Mouse (Mus musculus) heart, embryonic 15.5 days (tissue): ENCODE data around the gene Pmvk. TPM values are rescaled to one million over a fixed set of nuclear protein-coding genes. Genes with fewer than 3 reads are reported as not detected.

Source experiments
- ATAC-seq: fragments of 200-750 bp; cut with Nextera tagmentation; replicated peaks from 2 replicates; pipeline ENCODE4 v1.8.0; 2017; ENCODE audit warnings: low read depth, moderate TSS enrichment; ENCODE audit not compliant: insufficient number of reproducible peaks, insufficient read depth, low FRiP score
- H3K27ac ChIP-seq: fragments of 300-500 bp; sonication (generic); 2 replicates; pipeline ENCODE4 v1.5.1; 2015; ENCODE audit warnings: mild to moderate bottlenecking, inconsistent platforms
- H3K27me3 ChIP-seq: fragments of 300-500 bp; sonication (generic); 2 replicates; pipeline ENCODE4 v1.6.1; 2015; ENCODE audit warnings: inconsistent platforms
- H3K36me3 ChIP-seq: fragments of 300-500 bp; sonication (generic); 2 replicates; pipeline ENCODE4 v1.6.1; 2015; ENCODE audit warnings: mild to moderate bottlenecking, inconsistent platforms
- H3K4me1 ChIP-seq: fragments of 300-500 bp; sonication (generic); replicated peaks from 2 replicates; pipeline ENCODE4 v1.6.1; 2015; ENCODE audit warnings: inconsistent platforms
- H3K4me2 ChIP-seq: fragments of 300-500 bp; sonication (generic); 2 replicates; pipeline ENCODE4 v1.6.1; 2015; ENCODE audit warnings: inconsistent platforms, mild to moderate bottlenecking, moderate library complexity
- H3K4me3 ChIP-seq: fragments of 300-500 bp; sonication (generic); 2 replicates; pipeline ENCODE4 v1.5.1; 2015; ENCODE audit warnings: mild to moderate bottlenecking, inconsistent platforms
- H3K9ac ChIP-seq: fragments of 300-500 bp; sonication (generic); 2 replicates; pipeline ENCODE4 v1.6.1; 2015; ENCODE audit warnings: mild to moderate bottlenecking, inconsistent platforms
- H3K9me3 ChIP-seq: fragments of 300-500 bp; sonication (generic); replicated peaks from 2 replicates; pipeline ENCODE4 v1.6.1; 2016; ENCODE audit warnings: inconsistent platforms
- whole genome bisulfite sequencing: fragments of 180-500 bp; shearing (Covaris S2); methylation state at CpG from one replicate; pipeline ENCODE4 v1.1.7; 2015; ENCODE audit warnings: mixed read lengths; 5-methylcytosine and 5-hydroxymethylcytosine counted together
- polyA plus RNA-seq: library from polyadenylated mRNA; unstranded; fragments of >200 nt; fragmentation: Nextera tagmentation; extraction: Ambion mirVana; gene quantifications from 2 replicates; pipeline ENCODE4 v1.2.1, GENCODE M21; 2015

Gene Pmvk
- polyA plus RNA-seq, 1 experiment from 2014 or later, result 47.2 TPM

GRCm38 (mm10) chr3:89430171-89431159 lies 23.9 kb upstream of the Pmvk start, which contains the start of gene Pygo2:
TSS of gene Pygo2 (plus strand) at chr3:89430214.
- H3K4me3 ChIP-seq, result peak within 1 kb of the TSS; percentile 92

GRCm38 (mm10) chr3:89432606-89433005 lies 21.7 kb upstream of the Pmvk start:
- Histone ChIP-seq H3K27ac (no peak overlapping the region), H3K27me3 (no peaks in the 10 kb centered on the region), H3K4me3 (no peak overlapping the region), H3K9ac (no peak overlapping the region), H3K36me3 (peaks cover 31% of the 10 kb centered on the region), H3K4me2 (no peak overlapping the region), H3K9me3 (no peaks in the 10 kb centered on the region), H3K4me1 (peaks cover 34% of the 10 kb centered on the region)
- WGBS, result 92% methylated on average over 8 of the region's 8 CpGs
- no peak for ATAC-seq

More at GRCm38 (mm10) chr3:89430171-89431159, 23.9 kb upstream of the Pmvk start, which contains the start of gene Pygo2:
- Histone ChIP-seq H3K4me1 (peaks cover 24% of the 10 kb centered on the region), H3K4me2 (peak within 1 kb of the TSS; percentile 85), H3K36me3 (peaks cover 46% of the 10 kb centered on the region), H3K9me3 (no peaks in the 10 kb centered on the region), H3K27ac (peak within 1 kb of the TSS; percentile 90), H3K9ac (peak within 1 kb of the TSS; percentile 93), H3K27me3 (no peaks in the 10 kb centered on the region)
- peak; percentile 96 for ATAC-seq
- WGBS, result 2% methylated on average over 68 of the region's 68 CpGs

GRCm38 (mm10) chr3:89434532-89434931 lies 19.8 kb upstream of the Pmvk start:
- WGBS, result 77% methylated on average over 11 of the region's 11 CpGs
- no peak overlapping the region for H3K4me2 ChIP-seq

DNA sequence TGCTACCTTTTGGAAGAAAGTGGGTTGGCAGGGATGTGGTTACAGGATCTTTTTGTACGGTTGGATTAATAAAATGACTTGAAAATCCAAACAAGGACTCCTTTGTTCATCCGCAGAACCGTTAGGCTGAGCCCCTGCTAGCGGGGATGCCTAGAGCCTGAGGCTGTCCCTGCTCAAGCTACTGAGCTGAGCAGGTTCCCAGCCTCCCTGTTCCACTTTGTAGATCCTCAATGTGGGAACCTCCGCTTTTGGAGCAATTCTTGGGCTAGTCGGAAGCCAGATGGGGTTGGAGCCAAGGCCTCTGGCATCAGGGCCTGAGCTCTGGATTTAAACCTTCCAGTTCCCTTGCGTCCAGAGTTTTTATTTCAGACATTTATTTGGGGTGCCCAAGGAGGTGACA lies 19.3 kb upstream of the Pmvk start:
- Histone ChIP-seq H3K27ac (no peak overlapping the region), H3K4me2 (no peak overlapping the region), H3K4me1 (peaks cover 41% of the 10 kb centered on the region), H3K36me3 (peaks cover 25% of the 10 kb centered on the region), H3K4me3 (no peak overlapping the region), H3K27me3 (no peaks in the 10 kb centered on the region), H3K9me3 (no peaks in the 10 kb centered on the region), H3K9ac (no peak overlapping the region)
- ATAC-seq, result no peak
- WGBS, result 76% methylated on average over 7 of the region's 7 CpGs

More at GRCm38 (mm10) chr3:89434532-89434931, 19.8 kb upstream of the Pmvk start:
- H3K36me3 ChIP-seq, result peaks cover 22% of the 10 kb centered on the region
- H3K27me3 ChIP-seq, result no peaks in the 10 kb centered on the region
- no peak for ATAC-seq
- H3K4me1 ChIP-seq, result peaks cover 41% of the 10 kb centered on the region
- H3K9me3 ChIP-seq, result no peaks in the 10 kb centered on the region
- no peak overlapping the region for H3K27ac ChIP-seq
- H3K9ac ChIP-seq, result no peak overlapping the region
- H3K4me3 ChIP-seq, result no peak overlapping the region

- WGBS, result 3% methylated on average over 16 of the region's 16 CpGs
- peak within 1 kb of the TSS; percentile 76 for H3K27ac ChIP-seq
Measured at GRCm38 (mm10) chr3:89436176-89437113, 17.9 kb upstream of the Pmvk start, which contains the start of gene Pbxip1. TSS of gene Pbxip1 (plus strand) at chr3:89436706.

DNA sequence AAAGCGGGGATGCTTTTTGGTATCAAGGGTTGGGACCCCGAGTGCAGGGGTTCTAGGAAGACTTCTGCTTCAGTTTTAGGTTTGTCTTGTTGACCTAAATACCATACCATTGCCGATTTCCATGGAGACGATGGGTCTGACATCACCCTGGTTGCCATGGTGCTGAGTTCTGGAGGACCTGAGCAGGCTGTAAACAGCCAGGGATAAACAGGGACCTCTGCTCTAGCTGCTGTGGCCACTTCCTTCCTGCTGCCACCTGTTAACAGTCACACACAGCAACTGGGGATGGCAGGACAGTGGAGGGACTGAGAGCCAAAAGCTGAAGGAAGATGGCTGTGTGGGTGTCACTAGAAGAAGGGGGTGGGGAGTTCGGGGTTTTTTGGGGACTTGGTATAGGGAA lies 17.1 kb upstream of the Pmvk start:
- ATAC-seq, result 0 out of 2 replicates have a peak, but pooled peaks have one; percentile 33
- H3K27me3 ChIP-seq, result no peaks in the 10 kb centered on the region
- 28% methylated on average over 5 of the region's 5 CpGs for WGBS

More at GRCm38 (mm10) chr3:89436176-89437113, 17.9 kb upstream of the Pmvk start, which contains the start of gene Pbxip1:
- ATAC-seq, result peak; percentile 66
- Histone ChIP-seq H3K9ac (peak within 1 kb of the TSS; percentile 66), H3K4me2 (peak within 1 kb of the TSS; percentile 70), H3K36me3 (peaks cover 29% of the 10 kb centered on the region), H3K4me1 (peaks cover 35% of the 10 kb centered on the region), H3K9me3 (no peaks in the 10 kb centered on the region), H3K4me3 (peak within 1 kb of the TSS; percentile 60), H3K27me3 (no peaks in the 10 kb centered on the region)

GRCm38 (mm10) chr3:89440691-89441090 lies 13.7 kb upstream of the Pmvk start:
- no peak for ATAC-seq
- 84% methylated on average over 2 of the region's 2 CpGs for WGBS

More for the DNA sequence above, 17.1 kb upstream of the Pmvk start:
- H3K9ac ChIP-seq, result peak overlapping the region; percentile 66
- H3K4me3 ChIP-seq, result peak overlapping the region; percentile 60
- peaks cover 25% of the 10 kb centered on the region for H3K36me3 ChIP-seq
- H3K9me3 ChIP-seq, result no peaks in the 10 kb centered on the region
- H3K4me2 ChIP-seq, result peak overlapping the region; percentile 70
- H3K27ac ChIP-seq, result peak overlapping the region; percentile 76
- H3K4me1 ChIP-seq, result peaks cover 28% of the 10 kb centered on the region

DNA sequence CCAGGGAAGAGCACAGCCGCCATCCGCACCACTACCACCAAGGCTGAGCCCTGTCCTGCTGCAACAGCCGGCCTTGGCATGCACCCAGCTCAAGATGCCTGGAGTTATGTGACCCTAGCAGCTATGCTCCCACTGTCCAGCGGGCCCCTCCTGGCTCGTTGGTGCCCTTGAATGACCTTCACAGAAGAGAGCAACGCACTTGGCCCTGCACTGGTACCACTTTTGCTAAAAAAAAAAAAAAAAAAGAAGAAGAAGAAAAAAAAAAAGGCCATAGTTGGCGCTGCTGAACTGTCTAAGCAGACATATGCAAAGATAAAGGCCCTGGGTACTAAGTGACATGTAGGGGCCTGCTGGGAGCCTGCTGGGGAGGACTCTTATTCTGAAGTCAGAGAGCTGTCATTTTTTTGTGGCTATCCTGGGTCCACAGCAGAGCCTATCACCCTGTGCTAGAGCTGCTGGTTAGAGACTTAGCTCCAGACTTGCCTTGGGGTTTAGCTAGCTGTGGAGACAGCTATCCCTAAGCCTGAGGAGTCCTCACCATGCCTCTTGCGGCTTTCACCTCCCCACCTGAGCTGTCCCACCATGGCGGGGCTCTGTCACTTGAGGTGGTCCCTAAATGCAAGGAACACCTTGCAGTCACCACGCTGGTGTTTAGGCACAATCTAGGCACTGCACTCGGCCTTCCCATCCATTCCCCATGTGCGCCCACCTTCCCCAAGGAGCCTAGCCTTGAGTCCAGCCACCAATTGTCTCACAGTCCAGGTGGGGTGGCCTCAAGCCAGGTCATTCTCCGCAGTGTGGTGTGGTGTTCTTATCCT lies 5.4 kb upstream of the Pmvk start:
- peak; percentile 75 for ATAC-seq
- Histone ChIP-seq H3K9ac (0 out of 2 replicates have a peak overlapping the region, but pooled peaks have one; percentile 7), H3K36me3 (peaks cover 26% of the 10 kb centered on the region), H3K27ac (peak overlapping the region; percentile 88), H3K9me3 (no peaks in the 10 kb centered on the region), H3K27me3 (no peaks in the 10 kb centered on the region), H3K4me1 (peaks cover 37% of the 10 kb centered on the region), H3K4me2 (peak overlapping the region; percentile 38), H3K4me3 (peak overlapping the region; percentile 13; the same call in 1 of the 2 replicates)
- WGBS, result 34% methylated on average over 13 of the region's 13 CpGs

More at GRCm38 (mm10) chr3:89440691-89441090, 13.7 kb upstream of the Pmvk start:
- H3K27ac ChIP-seq, result no peak overlapping the region
- no peaks in the 10 kb centered on the region for H3K27me3 ChIP-seq
- peaks cover 27% of the 10 kb centered on the region for H3K36me3 ChIP-seq
- H3K4me2 ChIP-seq, result no peak overlapping the region
- H3K4me3 ChIP-seq, result no peak overlapping the region
- H3K9ac ChIP-seq, result no peak overlapping the region
- no peaks in the 10 kb centered on the region for H3K9me3 ChIP-seq
- H3K4me1 ChIP-seq, result peaks cover 20% of the 10 kb centered on the region

- Histone ChIP-seq H3K36me3 (peaks cover 22% of the 10 kb centered on the region), H3K9me3 (no peaks in the 10 kb centered on the region), H3K4me2 (peak overlapping the region; percentile 38; the same call in 1 of the 2 replicates), H3K4me3 (no peak overlapping the region), H3K27me3 (no peaks in the 10 kb centered on the region), H3K9ac (no peak overlapping the region), H3K4me1 (peaks cover 37% of the 10 kb centered on the region), H3K27ac (peak overlapping the region; percentile 88)
- peak; percentile 53 for ATAC-seq
- 30% methylated on average over 7 of the region's 7 CpGs for WGBS
Measured at GRCm38 (mm10) chr3:89449541-89449940, 4.8 kb upstream of the Pmvk start.

DNA sequence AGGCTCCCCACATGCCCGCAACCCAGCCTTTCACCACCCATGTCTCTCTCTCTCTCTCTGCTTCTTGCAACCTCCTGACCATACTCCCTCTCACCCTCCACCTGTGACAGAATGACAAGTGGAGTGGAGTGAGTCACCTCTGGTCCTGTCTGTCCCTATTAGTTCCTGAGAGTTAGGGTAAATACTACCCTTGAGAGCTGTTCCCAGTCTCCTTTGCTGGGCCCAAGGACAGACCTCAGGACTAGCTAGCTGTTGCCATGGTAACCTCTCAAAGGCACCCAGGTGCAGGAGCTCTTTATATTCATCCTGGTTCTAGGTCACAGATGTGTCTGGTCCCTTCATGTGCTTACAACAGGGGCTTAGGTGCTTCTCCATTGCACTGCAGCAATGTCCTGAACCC lies 2.4 kb upstream of the Pmvk start:
- no peak overlapping the region for H3K9ac ChIP-seq
- peaks cover 38% of the 10 kb centered on the region for H3K4me1 ChIP-seq
- H3K36me3 ChIP-seq, result peaks cover 3% of the 10 kb centered on the region; the same call in 1 of the 2 replicates
- no peak overlapping the region for H3K27ac ChIP-seq
- 53% methylated on average over 1 of the region's 1 CpGs for WGBS
- ATAC-seq, result no peak
- H3K27me3 ChIP-seq, result no peaks in the 10 kb centered on the region
- no peak overlapping the region for H3K4me2 ChIP-seq
- H3K4me3 ChIP-seq, result no peak overlapping the region
- H3K9me3 ChIP-seq, result no peaks in the 10 kb centered on the region
